Mouse (Mus musculus): ENCODE results near the gene Cd4. TPM values are rescaled to one million over a fixed set of nuclear protein-coding genes. Genes with fewer than 3 reads are reported as not detected.

Gene Cd4
- polyA plus RNA-seq, 2 experiments = 0.10 to 0.26 TPM

- no peaks in the 10 kb centered on the region for H3K27me3 ChIP-seq (ENCODE audit: control insufficient read depth, insufficient read depth, low read length)
- peak overlapping the region; percentile 41 for H3K4me2 ChIP-seq (replicated peaks; ENCODE audit: low read depth, low read length, severe bottlenecking)
- H3K27ac ChIP-seq (replicated peaks; ENCODE audit: low read depth, low read length) = peak overlapping the region; percentile 44
- 0 out of 2 replicates have a peak overlapping the region, but pooled peaks have one; percentile 5 for H3K4me3 ChIP-seq (replicated peaks; ENCODE audit: low read length)
- DNase-seq (ENCODE audit: low spot score) (no peak), ATAC-seq (ENCODE audit: low FRiP score, low read depth) (no peak)
- H3K9ac ChIP-seq (ENCODE audit: low read depth, low read length, severe bottlenecking) = no peak overlapping the region
- H3K9me3 ChIP-seq (ENCODE audit: control insufficient read depth, low read length) = no peaks in the 10 kb centered on the region
- 9% methylated on average over 12 of the region's 12 CpGs for WGBS
- peaks cover 33% of the 10 kb centered on the region for H3K4me1 ChIP-seq (ENCODE audit: control insufficient read depth, insufficient read depth, low read length)
- TF ChIP-seq POLR2A (IDR thresholded peaks at IDR 0.05; ENCODE audit: borderline replicate concordance, extremely low read depth, insufficient read depth, insufficient read length) = no peak
- H3K36me3 ChIP-seq (ENCODE audit: control insufficient read depth, insufficient read depth, low read length) = no peaks in the 10 kb centered on the region
Observed at GRCm38 (mm10) chr6:124925173-124925793, 37.3 kb upstream of the Cd4 start.

GRCm38 (mm10) chr6:124921539-124921938, 33.5 kb upstream of the Cd4 start:
- WGBS = 58% methylated on average over 4 of the region's 4 CpGs
- peaks cover 42% of the 10 kb centered on the region for H3K4me1 ChIP-seq (ENCODE audit: control insufficient read depth, insufficient read depth, low read length)
- H3K27ac ChIP-seq (replicated peaks; ENCODE audit: low read depth, low read length) = peak overlapping the region; percentile 99

GRCm38 (mm10) chr6:124920318-124921085, 32.5 kb upstream of the Cd4 start:
- peaks cover 41% of the 10 kb centered on the region for H3K4me1 ChIP-seq (ENCODE audit: control insufficient read depth, insufficient read depth, low read length)
- WGBS = 21% methylated on average over 9 of the region's 9 CpGs
- ATAC-seq (ENCODE audit: low FRiP score, low read depth) (no peak), DNase-seq (ENCODE audit: low spot score) (no peak)
- peak overlapping the region; percentile 92 for H3K4me3 ChIP-seq (replicated peaks; ENCODE audit: low read length)
- no peaks in the 10 kb centered on the region for H3K27me3 ChIP-seq (ENCODE audit: control insufficient read depth, insufficient read depth, low read length)
- H3K4me2 ChIP-seq (replicated peaks; ENCODE audit: low read depth, low read length, severe bottlenecking) = peak overlapping the region; percentile 98
- H3K27ac ChIP-seq (replicated peaks; ENCODE audit: low read depth, low read length) = peak overlapping the region; percentile 99
- no peaks in the 10 kb centered on the region for H3K36me3 ChIP-seq (ENCODE audit: control insufficient read depth, insufficient read depth, low read length)
- no peaks in the 10 kb centered on the region for H3K9me3 ChIP-seq (ENCODE audit: control insufficient read depth, low read length)
- H3K9ac ChIP-seq (ENCODE audit: low read depth, low read length, severe bottlenecking) = no peak overlapping the region
- TF ChIP-seq POLR2A (IDR thresholded peaks at IDR 0.05; ENCODE audit: borderline replicate concordance, extremely low read depth, insufficient read depth, insufficient read length) = no peak

More at GRCm38 (mm10) chr6:124921539-124921938, 33.5 kb upstream of the Cd4 start:
- ATAC-seq (ENCODE audit: low FRiP score, low read depth) = no peak
- DNase-seq (ENCODE audit: low spot score) = no peak
- no peaks in the 10 kb centered on the region for H3K27me3 ChIP-seq (ENCODE audit: control insufficient read depth, insufficient read depth, low read length)
- H3K4me2 ChIP-seq (replicated peaks; ENCODE audit: low read depth, low read length, severe bottlenecking) = no peak overlapping the region
- TF ChIP-seq POLR2A (IDR thresholded peaks at IDR 0.05; ENCODE audit: borderline replicate concordance, extremely low read depth, insufficient read depth, insufficient read length) = no peak
- no peak overlapping the region for H3K4me3 ChIP-seq (replicated peaks; ENCODE audit: low read length)
- no peaks in the 10 kb centered on the region for H3K36me3 ChIP-seq (ENCODE audit: control insufficient read depth, insufficient read depth, low read length)
- no peak overlapping the region for H3K9ac ChIP-seq (ENCODE audit: low read depth, low read length, severe bottlenecking)
- no peaks in the 10 kb centered on the region for H3K9me3 ChIP-seq (ENCODE audit: control insufficient read depth, low read length)

- H3K4me1 ChIP-seq (ENCODE audit: control insufficient read depth, insufficient read depth, low read length) = peaks cover 38% of the 10 kb centered on the region
- DNase-seq (ENCODE audit: low spot score) = peak; percentile 95
- no peaks in the 10 kb centered on the region for H3K27me3 ChIP-seq (ENCODE audit: control insufficient read depth, insufficient read depth, low read length)
- peak within 1 kb of the TSS; percentile 98 for H3K4me2 ChIP-seq (replicated peaks; ENCODE audit: low read depth, low read length, severe bottlenecking)
- ATAC-seq (ENCODE audit: low FRiP score, low read depth) = peak; percentile 89
- WGBS = under 1% methylated on average over 12 of the region's 13 CpGs
- no peak for TF ChIP-seq POLR2A (IDR thresholded peaks at IDR 0.05; ENCODE audit: borderline replicate concordance, extremely low read depth, insufficient read depth, insufficient read length)
- no peak within 1 kb of the TSS for H3K9ac ChIP-seq (ENCODE audit: low read depth, low read length, severe bottlenecking)
- peak within 1 kb of the TSS; percentile 92 for H3K4me3 ChIP-seq (replicated peaks; ENCODE audit: low read length)
- H3K9me3 ChIP-seq (ENCODE audit: control insufficient read depth, low read length) = no peaks in the 10 kb centered on the region
- peak within 1 kb of the TSS; percentile 99 for H3K27ac ChIP-seq (replicated peaks; ENCODE audit: low read depth, low read length)
- peaks cover 2% of the 10 kb centered on the region for H3K36me3 ChIP-seq (ENCODE audit: control insufficient read depth, insufficient read depth, low read length)
Observed at GRCm38 (mm10) chr6:124919695-124920317, 31.8 kb upstream of the Cd4 start, which contains the start of gene Ptms. TSS of gene Ptms (minus strand) at chr6:124920103.

GRCm38 (mm10) chr6:124918890-124919627, 31.0 kb upstream of the Cd4 start:
- peak overlapping the region; percentile 98 for H3K4me2 ChIP-seq (replicated peaks; ENCODE audit: low read depth, low read length, severe bottlenecking)
- H3K4me3 ChIP-seq (replicated peaks; ENCODE audit: low read length) = peak overlapping the region; percentile 92
- DNase-seq (ENCODE audit: low spot score) (no peak), ATAC-seq (ENCODE audit: low FRiP score, low read depth) (no peak)
- WGBS = 22% methylated on average over 13 of the region's 14 CpGs
- TF ChIP-seq POLR2A (IDR thresholded peaks at IDR 0.05; ENCODE audit: borderline replicate concordance, extremely low read depth, insufficient read depth, insufficient read length) = no peak
- H3K9me3 ChIP-seq (ENCODE audit: control insufficient read depth, low read length) = no peaks in the 10 kb centered on the region
- no peaks in the 10 kb centered on the region for H3K27me3 ChIP-seq (ENCODE audit: control insufficient read depth, insufficient read depth, low read length)
- peak overlapping the region; percentile 99 for H3K27ac ChIP-seq (replicated peaks; ENCODE audit: low read depth, low read length)
- H3K9ac ChIP-seq (ENCODE audit: low read depth, low read length, severe bottlenecking) = no peak overlapping the region
- peaks cover 38% of the 10 kb centered on the region for H3K4me1 ChIP-seq (ENCODE audit: control insufficient read depth, insufficient read depth, low read length)
- peaks cover 10% of the 10 kb centered on the region for H3K36me3 ChIP-seq (ENCODE audit: control insufficient read depth, insufficient read depth, low read length)

Measured in limb, embryonic 14.5 days (tissue).